In the genomic region with DNA sequence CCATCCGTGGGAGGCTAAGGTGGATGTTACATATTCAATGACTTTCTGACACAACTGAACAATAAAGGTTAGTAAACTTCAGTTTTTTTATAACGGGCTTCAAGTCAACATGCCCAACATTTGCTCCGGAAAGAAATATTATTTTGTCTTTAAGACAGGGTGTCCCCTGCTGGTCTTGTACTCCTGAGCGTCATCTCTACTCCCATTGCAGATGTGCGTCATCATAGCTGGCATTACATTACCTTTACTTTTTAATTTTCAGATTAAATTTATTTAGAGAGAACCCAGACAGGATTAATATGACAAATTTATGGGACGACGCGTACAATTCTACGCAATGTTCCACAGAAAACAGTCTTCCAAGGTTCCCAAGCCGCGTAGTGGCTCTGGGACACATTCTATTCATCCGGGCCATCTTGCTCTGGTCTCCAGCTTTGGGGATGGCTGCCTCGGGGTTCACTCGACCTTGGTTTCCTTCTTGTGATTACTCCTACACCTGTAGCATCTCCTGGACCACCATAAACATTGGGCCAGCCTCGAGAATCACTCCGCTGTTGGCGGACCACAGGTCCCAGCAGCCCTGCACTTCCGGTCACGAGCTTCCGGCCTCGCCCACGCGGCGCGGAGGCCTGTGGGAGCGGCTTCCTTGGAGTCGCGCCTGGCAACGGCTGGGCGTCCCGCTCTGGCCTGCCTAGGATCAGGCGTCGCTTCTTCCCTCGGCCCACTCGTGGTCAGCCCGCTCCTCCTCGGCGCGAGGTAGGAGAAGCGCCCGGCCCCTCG, we compare ENCODE assay signal across 7 mouse cellular contexts. TPM values are rescaled to one million over a fixed set of nuclear protein-coding genes. Genes with fewer than 3 reads are reported as not detected.
DNase-seq lines count a peak whose midpoint lies in the region; ATAC-seq lines count a peak whose summit lies in the region.

A gene (plus strand): TSS at position 631 of the 780 bp plus-strand sequence.

- H3K27me3 ChIP-seq in intestine, embryonic 16.5 days (replicated peaks; ENCODE audit: control insufficient read depth, insufficient read depth, low read length), result no peaks in the 10 kb centered on the region
- H3K27me3 ChIP-seq in midbrain, embryonic 11.5 days (ENCODE audit: control insufficient read depth, insufficient read depth, low read length), result no peaks in the 10 kb centered on the region

- ATAC-seq in intestine, embryonic 16.5 days, result peak; percentile 100
- ATAC-seq in midbrain, embryonic 11.5 days (ENCODE audit: low FRiP score), result peak; percentile 99

- H3K9me3 ChIP-seq in intestine, embryonic 16.5 days (ENCODE audit: control insufficient read depth, low read length), result no peaks in the 10 kb centered on the region
- no peaks in the 10 kb centered on the region for H3K9me3 ChIP-seq in midbrain, embryonic 11.5 days (ENCODE audit: control insufficient read depth, low read length)

- no peaks in the 10 kb centered on the region for H3K36me3 ChIP-seq in intestine, embryonic 16.5 days (ENCODE audit: control insufficient read depth, insufficient read depth, low read length)
- no peaks in the 10 kb centered on the region for H3K36me3 ChIP-seq in midbrain, embryonic 11.5 days (ENCODE audit: control insufficient read depth, insufficient read depth, low read length)

- 2% methylated on average over 42 of the region's 42 CpGs for WGBS in intestine, embryonic 16.5 days
- WGBS in midbrain, embryonic 11.5 days, result 4% methylated on average over 42 of the region's 42 CpGs

- intact Hi-C loops in left cerebral cortex, postnatal 36 days (cut with DNase I), result loop anchor here (5.0 kb wide), 1 partner anchor 331 kb away; no protein-coding TSS in a partner anchor

- H3K4me3 ChIP-seq in intestine, embryonic 16.5 days (ENCODE audit: low read length), result peak within 1 kb of the TSS; percentile 99
- peak within 1 kb of the TSS; percentile 85 for H3K4me3 ChIP-seq in midbrain, embryonic 11.5 days (ENCODE audit: low read depth, low read length)

- H3K4me1 ChIP-seq in intestine, embryonic 16.5 days (ENCODE audit: control insufficient read depth, insufficient read depth, low read length), result no peaks in the 10 kb centered on the region
- peaks cover 2% of the 10 kb centered on the region; the same call in 1 of the 2 replicates for H3K4me1 ChIP-seq in midbrain, embryonic 11.5 days (ENCODE audit: control insufficient read depth, insufficient read depth, low read length)

- peak within 1 kb of the TSS; percentile 86 for H3K9ac ChIP-seq in intestine, embryonic 16.5 days (ENCODE audit: low read depth, low read length)
- H3K9ac ChIP-seq in midbrain, embryonic 11.5 days (ENCODE audit: low read length), result peak within 1 kb of the TSS; percentile 85

- DNase-seq in adrenal gland, adult 8-10 months, result peak; percentile 91
- peak; percentile 90 for DNase-seq in embryo, embryonic 9.5 days (ENCODE audit: extremely low spot score)
- DNase-seq in gastrocnemius, postnatal 4 days (ENCODE audit: low spot score in 2 of 2), result peak; percentile 80 to 94
- DNase-seq in left cerebral cortex, postnatal 36 days (ENCODE audit: low spot score in 2 of 2), result peak; percentile 95 to 96
- DNase-seq in midbrain, embryonic 11.5 days (ENCODE audit: low spot score, missing footprints), result peak; percentile 99
- DNase-seq in skeletal muscle tissue, adult 2 months (ENCODE audit: low read depth, low spot score), result peak; percentile 84

- H3K27ac ChIP-seq in intestine, embryonic 16.5 days (ENCODE audit: low read length), result peak within 1 kb of the TSS; percentile 51; the same call in 1 of the 2 replicates
- peak within 1 kb of the TSS; percentile 51; the same call in 1 of the 2 replicates for H3K27ac ChIP-seq in midbrain, embryonic 11.5 days (ENCODE audit: low read depth, low read length)

- H3K4me2 ChIP-seq in intestine, embryonic 16.5 days (ENCODE audit: low read depth, low read length), result peak within 1 kb of the TSS; percentile 76
- H3K4me2 ChIP-seq in midbrain, embryonic 11.5 days, result peak within 1 kb of the TSS; percentile 74

RNA-seq across cellular contexts. Expression of the gene that starts here (rescaled TPM):
- total RNA-seq in adrenal gland, adult 8-10 months (2022), result 10 to 100 TPM in 3 of 4 experiments, 1 to 10 TPM in 1; 9.2 to 16.4 (median 14.8) TPM
- total RNA-seq in gastrocnemius, postnatal 4 days (2021), result 1 to 10 TPM; 7.9 to 8.4 TPM
- polyA plus RNA-seq in intestine, embryonic 16.5 days (2015; fragmentation: Nextera tagmentation; extraction: Ambion mirVana), result 7.2 and 7.5 TPM in 2 replicates
- 10 to 100 TPM; 18.9 to 23.0 TPM for total RNA-seq in left cerebral cortex, postnatal 36 days (2021)
- polyA plus RNA-seq in midbrain, embryonic 11.5 days (2014; fragmentation: Nextera tagmentation; extraction: Ambion mirVana), result 17.2 and 18.1 TPM in 2 replicates

Comparison
In these comparisons a context has a peak if more than half of its experiments do, and no peak if none do; other contexts are left out.
1. Peak in every context shown above with its lines: DNase-seq, ATAC-seq, H3K4me3 ChIP-seq and H3K27ac ChIP-seq.